Mouse (Mus musculus) brain, embryonic 18.5 days (tissue): ENCODE results near the gene Ccdc107.

Experiments
- DNase-seq: peaks from one replicate; pipeline ENCODE4 v3.0.0-alpha.2; 2012; ENCODE audit warnings: low read depth, low spot score

The Ccdc107 gene

GRCm38 (mm10) chr4:43492821-43493185 lies at the start of gene Ccdc107:
TSS of gene Ccdc107 (plus strand) at chr4:43492900.
- peak; percentile 97 for DNase-seq

GRCm38 (mm10) chr4:43443511-43443910 lies 49.2 kb upstream of the Ccdc107 start:
- no peak for DNase-seq

GRCm38 (mm10) chr4:43447251-43447650 lies 45.4 kb upstream of the Ccdc107 start:
- no peak for DNase-seq

GRCm38 (mm10) chr4:43448554-43448953 lies 44.1 kb upstream of the Ccdc107 start:
- DNase-seq = no peak

DNA sequence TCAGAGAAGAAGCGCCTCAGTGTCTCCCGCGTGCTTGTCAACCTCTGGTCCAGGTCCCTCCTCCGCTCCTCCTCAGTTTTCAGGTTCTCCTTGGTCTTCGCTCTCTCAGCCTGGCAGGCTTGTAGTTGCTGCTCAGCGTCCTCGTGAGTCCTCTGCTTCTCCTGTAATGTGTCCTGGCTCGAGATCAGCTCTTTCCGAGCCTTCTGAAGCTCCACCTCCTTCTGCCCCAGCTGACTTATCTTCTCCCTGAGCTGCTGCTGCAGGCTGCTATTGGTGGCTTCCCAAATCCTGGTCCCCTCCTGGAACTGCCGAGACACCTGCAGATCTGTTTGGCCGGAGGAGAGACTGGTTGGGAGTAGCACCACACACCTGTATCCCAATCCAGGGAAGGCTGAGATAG lies 40.4 kb upstream of the Ccdc107 start:
- DNase-seq = no peak

GRCm38 (mm10) chr4:43453413-43453812 lies 39.3 kb upstream of the Ccdc107 start:
- DNase-seq = no peak

- DNase-seq = no peak
Measured at GRCm38 (mm10) chr4:43454041-43454836, 38.5 kb upstream of the Ccdc107 start, which contains the start of gene Cd72. TSS of gene Cd72 (minus strand) at chr4:43454628.

GRCm38 (mm10) chr4:43456470-43456869 lies 36.2 kb upstream of the Ccdc107 start:
- no peak for DNase-seq

- DNase-seq = no peak
Measured at GRCm38 (mm10) chr4:43457124-43457523, 35.6 kb upstream of the Ccdc107 start.

GRCm38 (mm10) chr4:43463102-43463501 lies 29.6 kb upstream of the Ccdc107 start:
- DNase-seq = no peak

- no peak for DNase-seq
Measured at GRCm38 (mm10) chr4:43465935-43466334, 26.8 kb upstream of the Ccdc107 start.

DNA sequence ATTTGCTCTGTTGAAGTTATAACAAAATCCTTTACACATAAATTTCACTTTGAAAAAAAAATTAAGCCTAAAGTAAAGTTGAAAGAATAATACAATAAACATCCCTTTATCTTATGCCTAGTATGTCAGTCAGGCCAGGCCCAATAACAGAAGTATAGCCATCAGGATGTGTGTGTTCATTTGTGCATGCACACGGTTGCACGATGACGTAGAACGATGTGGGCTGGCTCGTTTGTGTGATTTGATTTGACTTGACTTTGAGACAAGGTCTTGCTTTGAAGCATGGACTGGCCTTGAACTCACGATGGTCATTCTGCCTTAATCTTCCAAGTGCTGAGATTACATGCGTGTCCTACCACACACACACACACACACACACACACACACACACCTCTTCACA lies 25.8 kb upstream of the Ccdc107 start:
- DNase-seq = no peak

- no peak for DNase-seq
Measured at GRCm38 (mm10) chr4:43470301-43470700, 22.4 kb upstream of the Ccdc107 start.

GRCm38 (mm10) chr4:43473636-43474035 lies 19.1 kb upstream of the Ccdc107 start:
- no peak for DNase-seq

DNA sequence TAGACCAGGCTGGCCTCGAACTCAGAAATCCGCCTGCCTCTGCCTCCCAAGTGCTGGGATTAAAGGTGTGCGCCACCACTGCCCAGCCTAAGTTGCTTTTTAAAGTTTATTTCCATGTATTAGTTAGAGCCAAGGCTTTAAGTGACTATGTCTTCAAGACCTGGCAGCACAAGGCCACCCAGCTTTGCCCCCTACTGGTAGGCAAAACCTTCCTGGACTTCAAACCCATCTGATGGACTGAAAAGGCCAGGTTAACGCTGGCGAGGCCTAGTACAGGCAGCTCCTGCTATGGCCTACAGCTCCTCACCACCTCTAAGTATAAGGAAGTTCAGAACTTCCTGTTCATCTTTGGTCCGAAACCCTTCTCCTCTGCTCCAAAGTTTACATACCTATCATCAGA lies 16.1 kb upstream of the Ccdc107 start:
- DNase-seq = no peak

GRCm38 (mm10) chr4:43477857-43478533 lies 14.7 kb upstream of the Ccdc107 start:
- DNase-seq = peak; percentile 69

DNA sequence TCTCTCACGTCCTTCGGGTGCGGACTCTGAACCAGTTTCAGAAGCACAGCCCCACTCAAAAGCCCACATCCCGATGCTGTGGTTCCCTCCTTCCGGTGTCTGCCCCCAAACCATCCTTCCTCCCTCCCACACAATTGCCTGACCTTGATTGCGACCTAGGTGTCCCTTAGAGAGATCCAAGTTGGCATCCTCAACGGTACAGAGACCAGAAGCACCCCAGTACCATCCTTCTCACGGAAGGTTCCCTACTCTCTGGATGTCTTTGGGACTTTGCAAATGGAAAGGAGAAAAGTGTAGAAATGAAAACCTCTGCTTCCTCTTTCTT lies 14.2 kb upstream of the Ccdc107 start:
- DNase-seq = no peak

- no peak for DNase-seq
Measured at GRCm38 (mm10) chr4:43478906-43479832, 13.5 kb upstream of the Ccdc107 start.

DNA sequence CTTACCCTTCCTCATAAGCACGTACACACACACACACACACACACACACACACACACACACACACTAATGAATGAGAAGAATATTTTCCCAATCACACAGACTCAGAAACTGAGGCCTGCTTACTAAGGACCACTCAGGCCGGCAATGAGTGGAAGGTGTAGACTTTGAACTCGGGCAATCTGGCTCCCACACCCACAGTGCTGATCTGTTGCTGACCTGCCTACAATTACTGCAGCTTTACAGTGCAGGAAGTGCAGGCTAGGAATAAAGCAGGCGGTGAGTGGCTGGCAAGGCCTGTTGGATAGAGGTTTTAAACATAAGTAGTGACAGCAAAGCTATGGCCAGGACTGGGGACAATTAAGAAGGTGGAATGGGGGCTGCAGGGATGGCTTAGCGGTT lies 11.7 kb upstream of the Ccdc107 start:
- no peak for DNase-seq

- no peak for DNase-seq
Measured at GRCm38 (mm10) chr4:43481894-43482456, 10.7 kb upstream of the Ccdc107 start.

DNA sequence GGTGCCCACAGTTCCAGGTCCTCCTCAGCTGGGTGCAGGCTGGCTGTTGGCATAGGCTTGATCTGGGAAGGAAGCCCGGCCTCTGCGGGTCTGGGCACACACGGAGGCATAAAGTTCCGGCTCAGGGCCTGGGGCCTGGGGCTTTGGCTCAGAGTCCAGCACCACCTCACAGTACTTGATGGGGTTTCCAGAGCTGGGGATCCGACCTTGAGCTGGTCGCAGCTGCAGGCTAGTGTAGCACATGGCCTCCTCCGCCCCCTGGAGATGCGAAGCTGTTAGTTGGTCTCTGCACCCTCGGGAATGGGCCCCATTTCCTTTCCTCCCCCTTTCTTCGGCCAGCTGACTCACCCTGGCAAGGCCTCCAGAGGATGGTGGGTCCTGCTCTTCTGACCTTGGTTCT lies 10.1 kb upstream of the Ccdc107 start:
- no peak for DNase-seq

GRCm38 (mm10) chr4:43483535-43484091 lies 9.1 kb upstream of the Ccdc107 start, which contains the start of gene Sit1:
TSS of gene Sit1 (minus strand) at chr4:43483734.
- DNase-seq = no peak
